In genomic region chr5:24751305-24752174, GRCm38 (mm10) we compare ENCODE assay signal across 8 mouse cellular contexts. TPM values are rescaled to one million over a fixed set of nuclear protein-coding genes. Genes with fewer than 3 reads are reported as not detected.
DNase-seq lines count a peak whose midpoint lies in the region; ATAC-seq lines count a peak whose summit lies in the region.

No protein-coding gene starts in this region.

- peaks cover 11% of the 10 kb centered on the region for H3K4me1 ChIP-seq in hindbrain, embryonic 16.5 days (ENCODE audit: control insufficient read depth, insufficient read depth, low read depth, low read length)

- H3K36me3 ChIP-seq in hindbrain, embryonic 16.5 days (ENCODE audit: control insufficient read depth, insufficient read depth, low read length): no peaks in the 10 kb centered on the region

- peak overlapping the region; percentile 87 for H3K27ac ChIP-seq in hindbrain, embryonic 16.5 days (ENCODE audit: low read depth, low read length)

- intact Hi-C loops in left cerebral cortex, postnatal 4 days (cut with DNase I): no loop called here

- H3K9ac ChIP-seq in hindbrain, embryonic 16.5 days (ENCODE audit: low read depth, low read length): peak overlapping the region; percentile 80

- 2% methylated on average over 25 of the region's 25 CpGs for WGBS in hindbrain, embryonic 16.5 days

- no peaks in the 10 kb centered on the region for H3K27me3 ChIP-seq in hindbrain, embryonic 16.5 days (replicated peaks; ENCODE audit: control insufficient read depth, insufficient read depth, low read length)

- peak overlapping the region; percentile 61 for H3K4me3 ChIP-seq in hindbrain, embryonic 16.5 days (ENCODE audit: low read length)

- no peaks in the 10 kb centered on the region for H3K9me3 ChIP-seq in hindbrain, embryonic 16.5 days (ENCODE audit: control insufficient read depth, low read length)

- DNase-seq in layer of hippocampus, adult 11-12 months (ENCODE audit: low spot score): peak; percentile 46
- DNase-seq in layer of hippocampus, adult 9-10 months (ENCODE audit: low spot score): no peak
- DNase-seq in cerebellum, adult 8-10 months: peak; percentile 25
- DNase-seq in frontal cortex, postnatal 36 days (ENCODE audit: low spot score in 2 of 2): peak; percentile 37 to 39
- DNase-seq in left cerebral cortex, postnatal 4 days: peak; percentile 59
- peak; percentile 28 to 63 for DNase-seq in spleen, postnatal 10 days (ENCODE audit: low spot score in 2 of 2)

- peak overlapping the region; percentile 90 for H3K4me2 ChIP-seq in hindbrain, embryonic 16.5 days (ENCODE audit: low read length)

- peak; percentile 73 for ATAC-seq in hindbrain, embryonic 16.5 days
- ATAC-seq in megakaryocyte-erythroid progenitor cell, adult 5-6 weeks (replicated peaks; ENCODE audit: low FRiP score, low TSS enrichment, poor library complexity, severe bottlenecking): peak; percentile 50

RNA-seq across cellular contexts. Expression of gene Crygn, which starts 6.3 kb away (rescaled TPM):
- 1.3 and 1.6 TPM in 2 replicates for polyA plus RNA-seq in hindbrain, embryonic 16.5 days (2015; fragmentation: Nextera tagmentation; extraction: Ambion mirVana)
- total RNA-seq in left cerebral cortex, postnatal 4 days (2021): 1 to 10 TPM in 1 of 2 experiments, not detected in 1; 3.9 TPM
- not detected in 2 replicates for total RNA-seq in megakaryocyte-erythroid progenitor cell, adult 5-6 weeks (2014; fragmentation: Nextera tagmentation)
- not detected in 2 replicates for total RNA-seq in megakaryocyte-erythroid progenitor cell, adult 5-6 weeks (2017)

RNA-seq across cellular contexts. Expression of gene Wdr86, which starts 21.0 kb away (rescaled TPM):
- polyA plus RNA-seq in hindbrain, embryonic 16.5 days (2015; fragmentation: Nextera tagmentation; extraction: Ambion mirVana): 8.0 and 10.7 TPM in 2 replicates
- total RNA-seq in left cerebral cortex, postnatal 4 days (2021): 1 to 10 TPM; 2.6 to 3.3 TPM
- total RNA-seq in megakaryocyte-erythroid progenitor cell, adult 5-6 weeks (2014; fragmentation: Nextera tagmentation): 0.32 TPM in 1 of 2 replicates, not detected in the other
- 0.42 TPM in 1 of 2 replicates, not detected in the other for total RNA-seq in megakaryocyte-erythroid progenitor cell, adult 5-6 weeks (2017)
